Comparison of ENCODE assay signal across 10 mouse cellular contexts in genomic region chr3:40685855-40686515, GRCm38 (mm10). TPM values are rescaled to one million over a fixed set of nuclear protein-coding genes. Genes with fewer than 3 reads are reported as not detected.
DNase-seq lines count a peak whose midpoint lies in the region; ATAC-seq lines count a peak whose summit lies in the region.
"Had no signal": no experiment of that assay in that cellular context is flagged by ENCODE, and none has a peak within 500 bp of the region (broad histone marks: within the 10 kb centered on the region; RNA-seq: fewer than 3 reads in every experiment).

No protein-coding gene starts in this region.

- H3K4me2 ChIP-seq in forebrain, embryonic 16.5 days (ENCODE audit: low read length) = no peak overlapping the region
- no peak overlapping the region; the same call in 1 of the 2 replicates for H3K4me2 ChIP-seq in midbrain, embryonic 11.5 days

- DNase-seq in kidney, adult 18-20 months = peak; percentile 8
- no peak for DNase-seq in kidney, adult 8-10 months
- peak; percentile 17 for DNase-seq in R1 (ENCODE audit: low read depth, low spot score)
- peak; percentile 93 for DNase-seq in midbrain, embryonic 11.5 days (ENCODE audit: low spot score, missing footprints)
- no peak for DNase-seq in ovary, postnatal 36 days (ENCODE audit: low spot score)
- DNase-seq in cerebellum, adult 18-20 months = no peak
- DNase-seq: lung, postnatal 4 days had no signal

- H3K4me3 ChIP-seq in forebrain, embryonic 16.5 days (replicated peaks; ENCODE audit: low read length) = no peak overlapping the region
- H3K4me3 ChIP-seq in midbrain, embryonic 11.5 days (ENCODE audit: low read depth, low read length) = no peak overlapping the region

- peak; percentile 47 for ATAC-seq in forebrain, embryonic 16.5 days
- peak; percentile 73 for ATAC-seq in midbrain, embryonic 11.5 days (ENCODE audit: low FRiP score)
- ATAC-seq in monocyte, adult 5-6 weeks (replicated peaks; ENCODE audit: insufficient number of reproducible peaks, low FRiP score, low TSS enrichment, poor library complexity, severe bottlenecking) = no peak

- H3K27me3 ChIP-seq in forebrain, embryonic 16.5 days (replicated peaks; ENCODE audit: control insufficient read depth, insufficient read depth, low read length) = no peaks in the 10 kb centered on the region
- no peaks in the 10 kb centered on the region for H3K27me3 ChIP-seq in midbrain, embryonic 11.5 days (ENCODE audit: control insufficient read depth, insufficient read depth, low read length)

- H3K9me3 ChIP-seq in forebrain, embryonic 16.5 days (ENCODE audit: control insufficient read depth, low read length) = no peaks in the 10 kb centered on the region
- H3K9me3 ChIP-seq in midbrain, embryonic 11.5 days (ENCODE audit: control insufficient read depth, low read length) = no peaks in the 10 kb centered on the region
- H3K9me3 ChIP-seq: G1E had no signal

- WGBS in forebrain, embryonic 16.5 days = 11% methylated on average over 3 of the region's 3 CpGs
- WGBS in midbrain, embryonic 11.5 days = 3% methylated on average over 3 of the region's 3 CpGs

- peaks cover 9% of the 10 kb centered on the region for H3K4me1 ChIP-seq in forebrain, embryonic 16.5 days (replicated peaks; ENCODE audit: control insufficient read depth, insufficient read depth, low read length)
- peaks cover 33% of the 10 kb centered on the region for H3K4me1 ChIP-seq in midbrain, embryonic 11.5 days (ENCODE audit: control insufficient read depth, insufficient read depth, low read length)

- H3K27ac ChIP-seq in forebrain, embryonic 16.5 days (ENCODE audit: low read length) = no peak overlapping the region
- H3K27ac ChIP-seq in midbrain, embryonic 11.5 days (ENCODE audit: low read depth, low read length) = peak overlapping the region; percentile 48; the same call in 1 of the 2 replicates

- no peak overlapping the region for H3K9ac ChIP-seq in forebrain, embryonic 16.5 days (replicated peaks; ENCODE audit: low read depth, low read length)
- no peak overlapping the region for H3K9ac ChIP-seq in midbrain, embryonic 11.5 days (ENCODE audit: low read length)

- H3K36me3 ChIP-seq in forebrain, embryonic 16.5 days (ENCODE audit: control insufficient read depth, insufficient read depth) = no peaks in the 10 kb centered on the region
- H3K36me3 ChIP-seq in midbrain, embryonic 11.5 days (ENCODE audit: control insufficient read depth, insufficient read depth, low read length) = no peaks in the 10 kb centered on the region

RNA-seq across cellular contexts. Expression of gene Slc25a31, which starts 22.7 kb away (rescaled TPM):
- polyA plus RNA-seq in forebrain, embryonic 16.5 days (2015; fragmentation: Nextera tagmentation; extraction: Ambion mirVana) = 0.13 TPM in 1 of 2 replicates, not detected in the other
- 0.25 and 0.65 TPM in 2 replicates for polyA plus RNA-seq in midbrain, embryonic 11.5 days (2014; fragmentation: Nextera tagmentation; extraction: Ambion mirVana)
- total RNA-seq in monocyte, adult 5-6 weeks (2017) = not detected in 3 replicates
- polyA plus RNA-seq: G1E had no signal

RNA-seq across cellular contexts. Expression of gene Hspa4l, which starts 58.3 kb away (rescaled TPM):
- 39.7 and 40.6 TPM in 2 replicates for polyA plus RNA-seq in forebrain, embryonic 16.5 days (2015; fragmentation: Nextera tagmentation; extraction: Ambion mirVana)
- polyA plus RNA-seq in midbrain, embryonic 11.5 days (2014; fragmentation: Nextera tagmentation; extraction: Ambion mirVana) = 68.3 and 77.0 TPM in 2 replicates
- 18.0 to 43.6 TPM (median 18.3 TPM) in 3 replicates for total RNA-seq in monocyte, adult 5-6 weeks (2017)

Comparison
In these comparisons a context has a peak if more than half of its experiments do, and no peak if none do; other contexts are left out.
1. DNase-seq: peak in kidney, adult 18-20 months (single experiment), R1 (single experiment) and midbrain, embryonic 11.5 days (single experiment); none in kidney, adult 8-10 months (0 of 2), ovary, postnatal 36 days (single experiment) and cerebellum, adult 18-20 months (0 of 2).